Mouse (Mus musculus) macrophage (primary cell): ENCODE measurements at regions not wholly inside any gene's neighbourhood (a gene's known extent, or its start where the extent isn't known, plus 50 kb on each side); places are given as distances from the start of the nearest gene placed in this dataset.

Source experiments
- H3K27ac ChIP-seq: fragments of 350-480 bp; formaldehyde crosslinking; 2 replicates; pipeline ENCODE4 v1.9.0; 2021
- H3K36me3 ChIP-seq: fragments of 350-480 bp; formaldehyde crosslinking; 2 replicates; pipeline ENCODE4 v1.9.0; 2021; ENCODE audit errors: inconsistent target
- H3K4me3 ChIP-seq: fragments of 350-480 bp; formaldehyde crosslinking; 2 replicates; pipeline ENCODE4 v1.9.0; 2021; ENCODE audit errors: inconsistent target
- H3K79me2 ChIP-seq: fragments of 350-480 bp; formaldehyde crosslinking; 2 replicates; pipeline ENCODE4 v1.9.0; 2021; ENCODE audit errors: inconsistent target
- WGBS: methylation state at CpG from one replicate; pipeline ENCODE4 v1.1.7; 2026; ENCODE audit warnings: inconsistent platforms; ENCODE audit not compliant: missing documents; 5-methylcytosine and 5-hydroxymethylcytosine counted together

DNA sequence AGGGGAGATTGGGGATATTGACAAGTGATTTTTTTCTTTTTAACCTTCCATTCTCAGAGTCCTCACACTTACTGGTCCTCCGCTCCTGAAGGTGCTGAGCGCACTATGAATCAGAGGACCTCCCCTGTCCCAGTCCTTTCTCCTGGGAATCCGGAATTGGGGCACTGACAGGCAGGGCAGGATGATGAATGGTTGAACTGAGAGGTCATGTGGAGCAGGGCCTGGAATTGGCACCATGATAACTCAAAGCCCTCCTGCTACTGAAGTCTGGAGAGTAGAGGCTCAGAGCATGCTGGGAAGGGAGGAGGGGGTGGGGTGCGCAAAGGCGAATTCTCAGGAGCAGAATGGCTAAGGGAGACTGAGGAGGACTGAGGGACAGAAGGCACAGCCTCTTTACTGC lies 87.9 kb upstream of the 9330182O14Rik start:
- Histone ChIP-seq H3K4me3 (no peak overlapping the region), H3K79me2 (no peaks in the 10 kb centered on the region), H3K27ac (peak overlapping the region; percentile 46; the same call in 1 of the 2 replicates), H3K36me3 (no peaks in the 10 kb centered on the region)
- WGBS: 91% methylated on average over 5 of the region's 5 CpGs

DNA sequence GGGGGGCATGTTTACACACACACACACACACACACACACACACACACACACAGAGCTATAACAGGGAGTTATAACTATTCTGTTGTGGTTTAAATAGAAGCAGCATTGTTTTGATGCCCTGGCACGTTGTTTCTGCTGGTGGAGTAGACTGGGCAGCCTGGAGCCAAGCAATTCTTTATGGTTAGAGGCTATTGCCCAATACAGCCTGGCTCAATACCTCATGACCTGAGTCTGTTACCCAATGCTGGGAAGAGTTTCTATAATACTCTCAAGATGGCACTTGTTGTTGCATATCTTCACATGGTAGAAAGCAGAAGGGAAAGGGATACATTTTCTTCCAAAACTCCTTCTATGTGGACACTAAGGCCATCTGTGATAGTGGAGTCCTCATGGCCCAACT lies 87.1 kb upstream of the 9330182O14Rik start:
- Histone ChIP-seq H3K36me3 (no peaks in the 10 kb centered on the region), H3K27ac (peak overlapping the region; percentile 46)
- WGBS: 40% methylated on average over 1 of the region's 1 CpGs

DNA sequence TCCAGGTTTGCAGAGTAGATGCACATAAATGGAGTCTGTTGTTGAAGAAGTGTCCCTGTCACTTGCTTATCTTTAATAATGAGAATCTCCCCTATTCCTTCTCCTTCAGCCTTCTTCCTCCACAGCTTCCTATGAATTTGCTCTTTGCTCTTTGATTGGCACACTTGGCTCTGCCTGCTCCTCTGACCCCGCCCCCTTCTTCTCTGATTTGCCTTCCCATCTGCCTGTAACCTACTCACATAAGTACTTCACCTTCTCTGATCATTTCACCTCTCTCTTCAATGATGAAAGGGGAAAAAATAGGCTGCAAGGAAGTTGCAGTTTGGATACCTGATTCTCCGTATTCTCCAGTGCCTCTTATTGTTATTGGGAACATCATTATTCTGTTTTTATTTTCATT lies 66.1 kb upstream of the 9330182O14Rik start:
- Histone ChIP-seq H3K36me3 (no peaks in the 10 kb centered on the region), H3K79me2 (no peaks in the 10 kb centered on the region), H3K4me3 (no peak overlapping the region), H3K27ac (peak overlapping the region; percentile 77)
- WGBS: 83% methylated on average over 2 of the region's 2 CpGs

More for the DNA sequence above, 87.1 kb upstream of the 9330182O14Rik start:
- Histone ChIP-seq H3K79me2 (no peaks in the 10 kb centered on the region), H3K4me3 (no peak overlapping the region)

DNA sequence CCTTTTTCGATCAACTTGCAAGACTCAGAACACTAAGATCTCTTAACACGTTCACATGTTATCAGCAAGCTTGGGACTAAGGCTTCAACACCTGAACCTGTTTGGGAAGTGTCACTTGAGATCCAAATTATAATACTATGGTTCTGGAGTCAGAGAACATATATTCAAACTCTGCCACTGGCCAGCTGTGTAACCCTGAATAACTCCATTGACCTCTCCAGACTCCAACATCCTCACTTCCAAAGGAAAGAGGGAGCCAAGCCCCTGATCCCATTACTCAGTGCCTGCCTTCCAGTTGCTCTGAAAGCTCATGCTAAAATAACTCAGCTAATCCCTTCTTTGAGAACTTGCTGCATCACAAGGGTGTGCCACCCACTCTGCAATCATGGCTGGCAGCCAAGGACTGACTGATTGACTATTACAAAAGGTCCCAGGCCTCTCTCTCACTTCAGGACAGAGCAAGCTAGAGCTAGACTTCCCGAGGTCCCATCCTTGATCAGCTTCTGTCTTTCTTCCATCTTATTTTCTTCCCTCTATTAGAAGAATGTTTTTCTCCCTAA lies 58.8 kb upstream of the 9330182O14Rik start:
- no peaks in the 10 kb centered on the region for H3K36me3 ChIP-seq
- H3K4me3 ChIP-seq: no peak overlapping the region
- H3K27ac ChIP-seq: no peak overlapping the region
- H3K79me2 ChIP-seq: no peaks in the 10 kb centered on the region
- WGBS: 82% methylated on average over 3 of the region's 3 CpGs

DNA sequence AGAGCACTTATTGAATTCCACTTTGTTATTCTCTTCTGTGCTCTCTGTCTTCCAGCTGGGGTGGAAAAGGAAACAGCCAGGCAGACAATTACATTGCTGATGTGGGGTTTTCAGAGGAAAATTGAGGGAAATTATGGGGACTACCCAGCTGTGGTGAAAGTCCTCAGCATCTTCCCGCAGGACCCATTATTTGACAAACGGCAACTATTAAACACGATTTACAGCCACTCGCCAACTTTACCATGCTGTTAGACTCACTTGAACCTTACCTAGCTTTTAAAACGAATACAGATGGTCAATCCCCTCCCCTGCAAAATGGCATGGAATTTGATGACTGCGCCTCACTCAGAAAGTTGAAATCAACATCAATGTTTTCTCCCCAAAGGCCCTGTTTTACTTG lies 54.3 kb upstream of the 9330182O14Rik start:
- Histone ChIP-seq H3K79me2 (no peaks in the 10 kb centered on the region), H3K27ac (no peak overlapping the region), H3K36me3 (no peaks in the 10 kb centered on the region), H3K4me3 (no peak overlapping the region)
- WGBS: 95% methylated on average over 6 of the region's 6 CpGs
